Mouse (Mus musculus) kidney, embryonic 16.5 days (tissue): ENCODE results near the gene Ackr2. TPM values are rescaled to one million over a fixed set of nuclear protein-coding genes. Genes with fewer than 3 reads are reported as not detected.

Experiments
- ATAC-seq: fragments of 200-750 bp; cut with Nextera tagmentation; 2 replicates; pipeline ENCODE4 v1.8.0; 2017; ENCODE audit warnings: moderate TSS enrichment; ENCODE audit not compliant: low FRiP score, low TSS enrichment
- H3K27ac ChIP-seq: fragments of 300-500 bp; sonication (generic); 2 replicates; pipeline ENCODE4 v1.5.1; 2014; ENCODE audit warnings: low read length
- H3K27me3 ChIP-seq: fragments of 300-500 bp; sonication (generic); 2 replicates; pipeline ENCODE4 v1.6.1; 2014; ENCODE audit warnings: low read length, control low read depth, mixed read lengths; ENCODE audit not compliant: insufficient read depth
- H3K36me3 ChIP-seq: fragments of 300-500 bp; sonication (generic); 2 replicates; pipeline ENCODE4 v1.6.1; 2014; ENCODE audit warnings: low read length, control low read depth, mixed read lengths; ENCODE audit not compliant: insufficient read depth
- H3K4me1 ChIP-seq: fragments of 300-500 bp; sonication (generic); 2 replicates; pipeline ENCODE4 v1.6.1; 2014; ENCODE audit warnings: low read length, control low read depth, mixed read lengths; ENCODE audit not compliant: insufficient read depth
- H3K4me2 ChIP-seq: fragments of 300-500 bp; sonication (generic); replicated peaks from 2 replicates; pipeline ENCODE4 v1.6.1; 2014; ENCODE audit warnings: low read depth, low read length
- H3K4me3 ChIP-seq: fragments of 300-500 bp; sonication (generic); 2 replicates; pipeline ENCODE4 v1.5.1; 2014; ENCODE audit warnings: mild to moderate bottlenecking, low read length
- H3K9ac ChIP-seq: fragments of 300-500 bp; sonication (generic); replicated peaks from 2 replicates; pipeline ENCODE4 v1.6.1; 2014; ENCODE audit warnings: low read length
- H3K9me3 ChIP-seq: fragments of 300-500 bp; sonication (generic); 2 replicates; pipeline ENCODE4 v1.6.1; 2016; ENCODE audit warnings: low read length, control low read depth
- WGBS: fragments of 180-500 bp; shearing (Covaris S2); extraction: QIAGEN DNeasy Blood & Tissue Kit; methylation state at CpG from one replicate; pipeline ENCODE4 v1.1.7; 2014; 5-methylcytosine and 5-hydroxymethylcytosine counted together
- polyA plus RNA-seq: library from polyadenylated mRNA; unstranded; fragments of >200 nt; fragmentation: Nextera tagmentation; extraction: Ambion mirVana; gene quantifications from 2 replicates; pipeline ENCODE4 v1.2.1, GENCODE M21; 2015

Ackr2 gene
- polyA plus RNA-seq, 1 experiment from 2014 or later, result 0.90 TPM

DNA sequence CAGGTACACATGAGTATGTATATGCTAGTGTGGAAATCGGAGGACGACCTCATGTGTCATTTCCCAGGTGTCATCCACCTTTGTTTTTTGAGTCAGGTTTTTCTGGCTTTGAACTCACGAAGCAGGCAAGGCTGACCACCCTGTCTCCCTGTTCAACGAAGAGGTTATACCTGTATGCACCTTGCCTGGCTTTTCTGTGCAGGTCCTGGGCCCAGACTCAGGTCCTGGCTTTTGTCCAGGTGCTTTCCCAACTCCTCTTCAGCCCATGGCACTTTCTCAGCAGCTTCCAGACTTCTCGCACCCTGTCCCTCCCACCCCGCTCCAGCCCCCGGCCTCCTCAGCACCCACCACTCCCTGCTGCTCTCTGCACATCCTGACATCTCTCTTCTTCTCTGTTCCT, 13.0 kb downstream of the Ackr2 start:
- Histone ChIP-seq H3K4me3 (no peak overlapping the region), H3K27ac (no peak overlapping the region), H3K9me3 (no peaks in the 10 kb centered on the region), H3K9ac (no peak overlapping the region), H3K4me2 (no peak overlapping the region), H3K27me3 (no peaks in the 10 kb centered on the region), H3K4me1 (no peaks in the 10 kb centered on the region), H3K36me3 (no peaks in the 10 kb centered on the region)
- ATAC-seq, result no peak
- WGBS, result 90% methylated on average over 7 of the region's 7 CpGs

DNA sequence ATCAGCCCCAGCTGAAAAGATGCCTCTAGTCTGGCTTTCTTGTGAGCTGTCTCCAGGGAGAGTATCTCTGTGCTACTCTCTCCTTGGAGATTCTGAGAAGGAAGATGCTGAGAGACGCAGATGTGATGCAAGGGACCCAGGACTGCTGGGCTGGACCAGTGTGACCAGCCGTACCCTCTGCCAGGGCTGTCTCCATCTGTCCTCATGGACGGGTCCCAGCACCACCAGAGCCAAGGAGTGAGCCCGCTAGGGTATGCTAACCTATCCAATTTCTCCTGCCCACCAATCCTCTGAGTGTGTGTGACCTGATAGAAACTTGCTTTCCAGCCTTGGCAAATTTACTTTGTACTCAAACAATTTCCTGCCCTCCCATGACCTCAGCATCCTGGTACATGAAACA, 14.6 kb downstream of the Ackr2 start:
- H3K27ac ChIP-seq, result no peak overlapping the region
- 89% methylated on average over 4 of the region's 4 CpGs for WGBS
- H3K4me3 ChIP-seq, result no peak overlapping the region
- no peaks in the 10 kb centered on the region for H3K4me1 ChIP-seq
- no peaks in the 10 kb centered on the region for H3K36me3 ChIP-seq
- no peaks in the 10 kb centered on the region for H3K9me3 ChIP-seq
- H3K9ac ChIP-seq, result no peak overlapping the region
- ATAC-seq, result no peak
- no peak overlapping the region for H3K4me2 ChIP-seq
- no peaks in the 10 kb centered on the region for H3K27me3 ChIP-seq

- Histone ChIP-seq H3K27me3 (no peaks in the 10 kb centered on the region), H3K27ac (no peak overlapping the region), H3K4me1 (no peaks in the 10 kb centered on the region), H3K4me3 (no peak overlapping the region), H3K9me3 (no peaks in the 10 kb centered on the region), H3K36me3 (no peaks in the 10 kb centered on the region), H3K9ac (no peak overlapping the region), H3K4me2 (no peak overlapping the region)
- WGBS, result 63% methylated on average over 8 of the region's 8 CpGs
- ATAC-seq, result no peak
Measured at GRCm38 (mm10) chr9:121914226-121914757, 16.1 kb downstream of the Ackr2 start.

DNA sequence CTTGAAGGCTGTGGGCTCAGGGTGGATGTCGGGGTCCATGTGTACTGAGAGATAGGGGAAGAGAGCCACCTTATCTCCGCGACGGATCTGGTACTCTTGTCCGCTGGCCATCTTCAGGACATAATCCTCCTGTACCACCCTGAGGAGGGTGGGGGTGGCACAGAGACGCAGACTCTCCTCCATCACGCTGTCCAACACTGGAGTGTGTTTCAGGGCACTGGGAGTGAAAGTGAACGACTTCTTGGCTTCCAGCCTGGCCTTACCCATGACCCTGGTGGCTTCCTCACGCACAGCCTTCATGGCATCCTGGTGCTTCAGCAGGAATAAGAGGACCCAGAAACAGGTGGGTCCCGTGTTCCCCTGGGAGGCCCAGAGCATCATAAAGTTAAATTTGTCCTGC, 16.9 kb downstream of the Ackr2 start:
- H3K27me3 ChIP-seq, result no peaks in the 10 kb centered on the region
- no peak for ATAC-seq
- WGBS, result 84% methylated on average over 10 of the region's 10 CpGs
- no peak overlapping the region for H3K9ac ChIP-seq
- no peaks in the 10 kb centered on the region for H3K36me3 ChIP-seq
- no peak overlapping the region for H3K4me2 ChIP-seq
- no peak overlapping the region for H3K4me3 ChIP-seq
- no peak overlapping the region for H3K27ac ChIP-seq
- no peaks in the 10 kb centered on the region for H3K9me3 ChIP-seq
- H3K4me1 ChIP-seq, result no peaks in the 10 kb centered on the region

DNA sequence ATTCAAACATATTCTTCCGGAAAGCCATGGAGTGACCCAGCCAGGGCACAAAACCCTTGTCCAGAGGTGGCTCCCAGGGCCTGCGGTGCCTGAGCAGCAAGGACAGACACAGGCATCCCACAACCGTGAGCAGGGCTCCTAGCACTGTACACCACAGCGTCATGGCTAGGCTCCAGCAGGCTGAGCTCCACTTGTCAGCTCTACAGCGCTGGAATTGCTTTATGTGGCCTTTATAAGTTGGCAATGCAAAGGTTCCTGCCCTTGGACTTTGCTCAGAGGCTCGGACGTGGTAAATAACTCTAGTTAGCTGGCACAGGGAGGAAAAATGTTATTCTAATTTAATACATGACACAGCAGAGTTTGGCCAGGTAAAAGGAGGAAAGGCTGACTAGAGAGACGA, 17.9 kb downstream of the Ackr2 start, which contains the start of gene Cyp8b1:
Gene Cyp8b1 (minus strand): TSS at position 204 of the 400 bp plus-strand sequence.
- H3K4me3 ChIP-seq, result no peak within 1 kb of the TSS
- H3K9ac ChIP-seq, result no peak within 1 kb of the TSS
- 84% methylated on average over 8 of the region's 8 CpGs for WGBS
- no peak within 1 kb of the TSS for H3K27ac ChIP-seq
- no peaks in the 10 kb centered on the region for H3K4me1 ChIP-seq
- H3K36me3 ChIP-seq, result no peaks in the 10 kb centered on the region
- H3K9me3 ChIP-seq, result no peaks in the 10 kb centered on the region
- no peaks in the 10 kb centered on the region for H3K27me3 ChIP-seq
- H3K4me2 ChIP-seq, result no peak within 1 kb of the TSS
- ATAC-seq, result no peak

DNA sequence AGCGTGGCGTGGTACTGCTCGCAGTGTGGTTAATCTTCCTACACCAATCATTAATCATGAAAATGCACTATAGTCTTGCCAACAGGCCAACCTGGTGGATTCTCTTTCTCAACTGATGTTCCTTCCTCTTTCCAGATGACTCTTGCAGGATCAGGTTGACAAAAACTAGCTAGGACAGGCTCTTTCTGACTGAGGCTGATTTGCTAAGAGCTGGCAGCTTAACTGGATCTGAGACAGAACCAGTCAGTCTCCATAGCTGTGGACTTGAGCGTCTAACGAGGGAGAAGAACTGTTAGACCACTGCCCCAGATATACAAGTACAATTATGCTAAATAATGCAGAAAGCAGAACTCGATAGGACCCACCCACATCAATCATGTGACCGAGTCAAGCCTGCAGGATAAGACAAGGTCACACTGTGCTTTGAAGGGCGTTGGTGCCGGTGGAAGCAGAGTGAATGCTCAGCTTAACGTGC, 20.9 kb downstream of the Ackr2 start:
- 64% methylated on average over 10 of the region's 10 CpGs for WGBS
- H3K4me1 ChIP-seq, result no peaks in the 10 kb centered on the region
- ATAC-seq, result no peak
- H3K9ac ChIP-seq, result no peak overlapping the region
- H3K27me3 ChIP-seq, result no peaks in the 10 kb centered on the region
- no peaks in the 10 kb centered on the region for H3K36me3 ChIP-seq
- no peak overlapping the region for H3K27ac ChIP-seq
- H3K4me3 ChIP-seq, result no peak overlapping the region
- no peak overlapping the region for H3K4me2 ChIP-seq
- H3K9me3 ChIP-seq, result no peaks in the 10 kb centered on the region

DNA sequence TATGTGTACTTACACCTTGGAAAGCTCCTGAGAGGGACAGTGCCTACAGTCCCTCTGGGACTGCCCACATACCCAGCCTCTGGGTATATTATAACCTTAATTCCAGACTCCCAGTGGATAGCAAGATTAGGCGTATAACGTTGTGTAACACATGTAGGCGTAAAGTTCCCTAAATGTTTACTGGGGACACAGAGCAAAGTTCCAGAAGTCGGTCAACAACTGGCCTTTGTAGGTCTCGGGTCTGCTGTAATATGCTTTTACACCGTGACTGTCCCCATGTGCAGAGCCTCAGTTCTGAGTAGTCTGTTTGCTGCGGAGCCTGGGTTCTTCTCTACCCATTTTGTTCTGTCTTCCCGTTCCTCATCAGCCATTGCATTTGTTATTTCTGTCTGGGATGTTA, 25.3 kb downstream of the Ackr2 start:
- WGBS, result 80% methylated on average over 8 of the region's 8 CpGs
- Histone ChIP-seq H3K4me2 (no peak overlapping the region), H3K4me1 (no peaks in the 10 kb centered on the region), H3K9me3 (no peaks in the 10 kb centered on the region), H3K36me3 (no peaks in the 10 kb centered on the region), H3K27me3 (no peaks in the 10 kb centered on the region), H3K9ac (no peak overlapping the region), H3K4me3 (no peak overlapping the region), H3K27ac (no peak overlapping the region)
- no peak for ATAC-seq

DNA sequence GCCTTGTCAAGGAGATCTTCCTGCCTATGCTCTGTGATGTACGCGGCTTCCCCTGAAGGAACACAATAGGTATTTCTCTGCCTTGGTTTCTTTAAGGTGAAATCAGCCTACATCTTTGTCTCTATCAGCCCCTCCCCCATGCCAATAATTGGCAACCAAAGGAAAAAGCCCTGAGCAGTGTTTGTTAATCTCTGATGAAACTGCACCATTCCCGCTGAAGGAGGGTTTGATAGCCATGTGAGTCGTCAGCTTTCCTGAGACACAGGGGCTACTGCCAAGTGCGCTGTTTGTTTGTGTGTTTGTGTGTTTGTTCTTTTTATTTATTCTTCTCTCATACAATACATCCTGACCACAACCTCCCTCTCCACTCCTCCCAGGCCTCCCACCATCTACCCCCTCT, 25.8 kb downstream of the Ackr2 start:
- H3K9me3 ChIP-seq, result no peaks in the 10 kb centered on the region
- H3K9ac ChIP-seq, result no peak overlapping the region
- H3K27me3 ChIP-seq, result no peaks in the 10 kb centered on the region
- 86% methylated on average over 5 of the region's 5 CpGs for WGBS
- H3K4me1 ChIP-seq, result no peaks in the 10 kb centered on the region
- H3K4me3 ChIP-seq, result no peak overlapping the region
- H3K4me2 ChIP-seq, result no peak overlapping the region
- no peaks in the 10 kb centered on the region for H3K36me3 ChIP-seq
- no peak for ATAC-seq
- no peak overlapping the region for H3K27ac ChIP-seq

- Histone ChIP-seq H3K4me2 (no peak overlapping the region), H3K36me3 (no peaks in the 10 kb centered on the region), H3K27me3 (no peaks in the 10 kb centered on the region), H3K4me3 (no peak overlapping the region), H3K27ac (no peak overlapping the region), H3K9ac (no peak overlapping the region), H3K9me3 (no peaks in the 10 kb centered on the region), H3K4me1 (no peaks in the 10 kb centered on the region)
- WGBS, result 91% methylated on average over 9 of the region's 9 CpGs
- no peak for ATAC-seq
Measured at GRCm38 (mm10) chr9:121924901-121925560, 26.9 kb downstream of the Ackr2 start.

- WGBS, result 37% methylated on average over 8 of the region's 8 CpGs
- H3K9me3 ChIP-seq, result no peaks in the 10 kb centered on the region
- no peak overlapping the region for H3K4me2 ChIP-seq
- H3K4me3 ChIP-seq, result no peak overlapping the region
- no peaks in the 10 kb centered on the region for H3K27me3 ChIP-seq
- H3K36me3 ChIP-seq, result no peaks in the 10 kb centered on the region
- H3K27ac ChIP-seq, result no peak overlapping the region
- H3K9ac ChIP-seq, result no peak overlapping the region
- no peak for ATAC-seq
- no peaks in the 10 kb centered on the region for H3K4me1 ChIP-seq
Measured at GRCm38 (mm10) chr9:121925959-121926358, 27.8 kb downstream of the Ackr2 start.
